Mouse (Mus musculus): ENCODE measurements around the gene Zfp568. TPM values are rescaled to one million over a fixed set of nuclear protein-coding genes. Genes with fewer than 3 reads are reported as not detected.

Zfp568 gene
- polyA plus RNA-seq, 1 experiment from 2014 or later: 5.3 TPM

DNA sequence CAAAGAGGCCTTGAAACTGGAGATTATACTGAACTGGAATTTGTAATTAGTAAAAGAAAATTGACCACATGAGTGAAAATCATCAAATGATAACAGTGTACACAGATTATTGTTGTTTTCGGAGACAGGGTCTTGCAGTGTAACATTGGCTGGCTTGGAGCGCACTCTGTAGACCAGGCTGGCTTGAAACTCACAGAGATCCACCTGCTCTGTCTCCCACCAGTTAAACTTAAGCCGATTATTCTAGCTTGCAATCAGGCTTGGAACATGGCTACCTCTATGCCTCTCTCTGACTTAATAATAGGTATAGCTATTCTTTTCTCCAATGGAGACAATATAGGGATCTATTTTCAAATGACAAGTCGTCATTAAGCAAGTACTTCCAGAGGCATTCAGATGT, 1.4 kb upstream of the Zfp568 start:
- H3K4me2 ChIP-seq (replicated peaks; ENCODE audit: low read depth): no peak overlapping the region; the same call in 1 of the 2 replicates
- H3K27ac ChIP-seq (replicated peaks): no peak overlapping the region
- no peak overlapping the region; the same call in 1 of the 2 replicates for H3K9ac ChIP-seq (ENCODE audit: low read length)
- H3K4me3 ChIP-seq (ENCODE audit: low read depth, low read length): no peak overlapping the region
- no peaks in the 10 kb centered on the region for H3K9me3 ChIP-seq (ENCODE audit: control insufficient read depth, low read length)
- ATAC-seq (ENCODE audit: low FRiP score, low TSS enrichment) (no peak), DNase-seq (ENCODE audit: low spot score) (no peak)
- H3K4me1 ChIP-seq (replicated peaks; ENCODE audit: control insufficient read depth, insufficient read depth): 0 out of 2 replicates have a peak, but pooled peaks cover 3% of the 10 kb centered on the region
- H3K36me3 ChIP-seq (ENCODE audit: control insufficient read depth, insufficient read depth, low read length): peaks cover under 1% of the 10 kb centered on the region; the same call in 1 of the 2 replicates
- 75% methylated on average over 4 of the region's 4 CpGs for WGBS
- no peaks in the 10 kb centered on the region for H3K27me3 ChIP-seq (ENCODE audit: control insufficient read depth, insufficient read depth, low read length)
- TF ChIP-seq EP300 (optimal IDR thresholded peaks at IDR 0.05): no peak
- TF ChIP-seq CTCF (IDR thresholded peaks at IDR 0.05; ENCODE audit: low read depth): no peak

- Histone ChIP-seq H3K36me3 (ENCODE audit: control insufficient read depth, insufficient read depth, low read length) (peaks cover 5% of the 10 kb centered on the region; the same call in 1 of the 2 replicates), H3K4me2 (replicated peaks; ENCODE audit: low read depth) (peak overlapping the region; percentile 73), H3K27ac (replicated peaks) (peak overlapping the region; percentile 96), H3K9ac (ENCODE audit: low read length) (peak overlapping the region; percentile 76), H3K4me1 (replicated peaks; ENCODE audit: control insufficient read depth, insufficient read depth) (0 out of 2 replicates have a peak, but pooled peaks cover 3% of the 10 kb centered on the region), H3K27me3 (ENCODE audit: control insufficient read depth, insufficient read depth, low read length) (no peaks in the 10 kb centered on the region), H3K9me3 (ENCODE audit: control insufficient read depth, low read length) (no peaks in the 10 kb centered on the region), H3K4me3 (ENCODE audit: low read depth, low read length) (peak overlapping the region; percentile 83)
- no peak for TF ChIP-seq CTCF (IDR thresholded peaks at IDR 0.05; ENCODE audit: low read depth)
- DNase-seq (ENCODE audit: low spot score) (peak; percentile 22), ATAC-seq (ENCODE audit: low FRiP score, low TSS enrichment) (no peak)
- 24% methylated on average over 6 of the region's 6 CpGs for WGBS
Measured at GRCm38 (mm10) chr7:29982931-29983330, 824 bp upstream of the Zfp568 start.

DNA sequence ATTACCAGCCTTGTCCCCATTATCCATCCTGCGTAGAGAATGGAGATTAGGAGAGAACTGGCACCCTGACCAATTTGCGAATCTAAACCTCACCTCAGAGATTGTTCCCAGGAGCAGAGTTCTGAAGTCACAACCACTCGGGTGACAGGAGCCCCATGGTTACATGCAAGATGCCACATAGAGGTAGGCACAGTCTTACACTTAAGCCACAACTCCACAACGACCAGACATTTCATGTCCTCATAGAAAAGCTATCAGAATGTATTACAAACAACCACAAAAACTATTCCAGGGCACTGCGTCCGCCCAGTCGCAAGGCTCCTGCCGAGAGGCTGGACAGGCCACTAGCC, 440 bp upstream of the Zfp568 start:
- no peak for ATAC-seq (ENCODE audit: low FRiP score, low TSS enrichment)
- no peak for TF ChIP-seq CTCF (IDR thresholded peaks at IDR 0.05; ENCODE audit: low read depth)
- no peak for TF ChIP-seq EP300 (optimal IDR thresholded peaks at IDR 0.05)
- WGBS: 0% methylated on average over 8 of the region's 8 CpGs

GRCm38 (mm10) chr7:29986101-29986500, 2.3 kb downstream of the Zfp568 start:
- Histone ChIP-seq H3K9ac (ENCODE audit: low read length) (no peak overlapping the region), H3K27me3 (ENCODE audit: control insufficient read depth, insufficient read depth, low read length) (no peaks in the 10 kb centered on the region), H3K36me3 (ENCODE audit: control insufficient read depth, insufficient read depth, low read length) (peaks cover 8% of the 10 kb centered on the region; the same call in 1 of the 2 replicates), H3K4me2 (replicated peaks; ENCODE audit: low read depth) (no peak overlapping the region; the same call in 1 of the 2 replicates), H3K9me3 (ENCODE audit: control insufficient read depth, low read length) (no peaks in the 10 kb centered on the region), H3K27ac (replicated peaks) (0 out of 2 replicates have a peak overlapping the region, but pooled peaks have one; percentile 40), H3K4me1 (replicated peaks; ENCODE audit: control insufficient read depth, insufficient read depth) (0 out of 2 replicates have a peak, but pooled peaks cover 3% of the 10 kb centered on the region), H3K4me3 (ENCODE audit: low read depth, low read length) (no peak overlapping the region)
- DNase-seq (ENCODE audit: low spot score) (peak; percentile 41), ATAC-seq (ENCODE audit: low FRiP score, low TSS enrichment) (no peak)
- 64% methylated on average over 8 of the region's 8 CpGs for WGBS
- TF ChIP-seq CTCF (IDR thresholded peaks at IDR 0.05; ENCODE audit: low read depth): no peak
- no peak for TF ChIP-seq EP300 (optimal IDR thresholded peaks at IDR 0.05)

More for the DNA sequence above, 440 bp upstream of the Zfp568 start:
- no peaks in the 10 kb centered on the region for H3K9me3 ChIP-seq (ENCODE audit: control insufficient read depth, low read length)
- H3K27ac ChIP-seq (replicated peaks): peak overlapping the region; percentile 96
- peak overlapping the region; percentile 73 for H3K4me2 ChIP-seq (replicated peaks; ENCODE audit: low read depth)
- H3K36me3 ChIP-seq (ENCODE audit: control insufficient read depth, insufficient read depth, low read length): peaks cover 5% of the 10 kb centered on the region; the same call in 1 of the 2 replicates
- no peaks in the 10 kb centered on the region for H3K27me3 ChIP-seq (ENCODE audit: control insufficient read depth, insufficient read depth, low read length)
- DNase-seq (ENCODE audit: low spot score): no peak
- H3K4me3 ChIP-seq (ENCODE audit: low read depth, low read length): peak overlapping the region; percentile 83
- H3K4me1 ChIP-seq (replicated peaks; ENCODE audit: control insufficient read depth, insufficient read depth): 0 out of 2 replicates have a peak, but pooled peaks cover 3% of the 10 kb centered on the region
- peak overlapping the region; percentile 76 for H3K9ac ChIP-seq (ENCODE audit: low read length)

DNA sequence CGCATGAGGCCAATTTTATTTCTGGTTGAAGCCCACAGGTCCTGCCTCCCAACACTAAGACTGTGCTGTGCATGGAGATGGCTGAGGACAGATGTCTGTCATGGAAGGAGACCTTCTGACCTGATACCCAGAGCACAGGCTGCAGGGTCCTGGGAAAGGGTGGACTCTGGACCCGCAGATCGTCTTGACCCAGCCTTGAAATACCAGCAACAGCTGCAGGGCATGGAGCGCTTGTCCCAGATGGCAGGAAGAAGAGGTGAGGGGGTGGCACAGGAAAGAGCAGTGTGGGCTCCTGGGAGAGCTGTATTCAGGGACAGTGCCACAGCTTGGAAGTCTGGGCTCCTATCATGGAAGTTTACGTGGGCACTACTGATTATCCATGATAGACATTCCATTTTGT, 3.8 kb downstream of the Zfp568 start:
- Histone ChIP-seq H3K9ac (ENCODE audit: low read length) (no peak overlapping the region), H3K4me3 (ENCODE audit: low read depth, low read length) (no peak overlapping the region), H3K4me1 (replicated peaks; ENCODE audit: control insufficient read depth, insufficient read depth) (0 out of 2 replicates have a peak, but pooled peaks cover 3% of the 10 kb centered on the region), H3K4me2 (replicated peaks; ENCODE audit: low read depth) (no peak overlapping the region), H3K9me3 (ENCODE audit: control insufficient read depth, low read length) (no peaks in the 10 kb centered on the region), H3K27ac (replicated peaks) (no peak overlapping the region), H3K36me3 (ENCODE audit: control insufficient read depth, insufficient read depth, low read length) (peaks cover 10% of the 10 kb centered on the region; the same call in 1 of the 2 replicates), H3K27me3 (ENCODE audit: control insufficient read depth, insufficient read depth, low read length) (no peaks in the 10 kb centered on the region)
- TF ChIP-seq CTCF (IDR thresholded peaks at IDR 0.05; ENCODE audit: low read depth) (no peak), EP300 (optimal IDR thresholded peaks at IDR 0.05) (no peak)
- 83% methylated on average over 5 of the region's 5 CpGs for WGBS
- DNase-seq (ENCODE audit: low spot score) (no peak), ATAC-seq (ENCODE audit: low FRiP score, low TSS enrichment) (no peak)

GRCm38 (mm10) chr7:29989031-29989430, 5.3 kb downstream of the Zfp568 start:
- Histone ChIP-seq H3K4me2 (replicated peaks; ENCODE audit: low read depth) (no peak overlapping the region), H3K9me3 (ENCODE audit: control insufficient read depth, low read length) (no peaks in the 10 kb centered on the region), H3K4me1 (replicated peaks; ENCODE audit: control insufficient read depth, insufficient read depth) (no peaks in the 10 kb centered on the region), H3K36me3 (ENCODE audit: control insufficient read depth, insufficient read depth, low read length) (peaks cover 13% of the 10 kb centered on the region; the same call in 1 of the 2 replicates), H3K4me3 (ENCODE audit: low read depth, low read length) (no peak overlapping the region), H3K27me3 (ENCODE audit: control insufficient read depth, insufficient read depth, low read length) (no peaks in the 10 kb centered on the region), H3K9ac (ENCODE audit: low read length) (no peak overlapping the region), H3K27ac (replicated peaks) (peak overlapping the region; percentile 49; the same call in 1 of the 2 replicates)
- ATAC-seq (ENCODE audit: low FRiP score, low TSS enrichment) (peak; percentile 87), DNase-seq (ENCODE audit: low spot score) (peak; percentile 78)
- WGBS: 66% methylated on average over 11 of the region's 11 CpGs
- no peak for TF ChIP-seq EP300 (optimal IDR thresholded peaks at IDR 0.05)
- no peak for TF ChIP-seq CTCF (IDR thresholded peaks at IDR 0.05; ENCODE audit: low read depth)
